Mouse (Mus musculus): ENCODE data around the gene Zfp866.

- TF ChIP-seq CTCF (IDR thresholded peaks at IDR 0.05; ENCODE audit: insufficient read depth, low read length) (no peak), POLR2A (IDR thresholded peaks at IDR 0.05; ENCODE audit: borderline replicate concordance, extremely low read depth, low read depth, low read length) (no peak)
Observed at GRCm38 (mm10) chr8:69803366-69803765, 12.4 kb upstream of the Zfp866 start.
